8 mouse cellular contexts compared by ENCODE assay signal in the genomic region with DNA sequence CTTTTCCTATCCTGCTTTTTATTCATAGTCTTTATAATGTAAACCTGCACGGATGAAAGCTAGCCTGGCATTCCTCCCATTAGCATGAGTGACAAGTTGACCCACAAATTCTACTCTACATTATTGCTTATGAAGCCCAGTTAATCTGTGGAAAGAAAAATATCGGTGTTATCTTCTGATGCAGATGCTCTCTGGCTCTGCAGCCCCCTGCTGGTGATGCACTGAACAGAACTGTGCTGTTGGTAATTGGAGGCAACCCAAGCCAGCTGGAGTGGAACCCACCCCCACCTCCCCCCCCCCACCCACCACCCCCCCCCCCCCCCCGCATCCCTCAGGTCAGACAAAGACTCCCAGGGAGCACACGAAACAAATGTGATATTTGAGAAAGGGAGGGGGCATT.
A peak's percentile ranks its signal among the peaks of the same experiment; 100 is the strongest.
DNase-seq lines count a peak whose midpoint lies in the region; ATAC-seq lines count a peak whose summit lies in the region.

No protein-coding gene starts in this region.

- ATAC-seq in megakaryocyte progenitor cell, adult 5-6 weeks (replicated peaks; ENCODE audit: poor library complexity), result peak; percentile 95

- peak; percentile 4 for DNase-seq in cerebellum, adult 11 months
- no peak for DNase-seq in cerebellum, adult 8-10 months
- peak; percentile 15 for DNase-seq in adrenal gland, adult 8-10 months
- DNase-seq in fibroblast of lung, adult 2 months (ENCODE audit: low read depth), result peak; percentile 6
- DNase-seq in heart, postnatal 4 days, result peak; percentile 75
- DNase-seq in left cerebral cortex, adult 18-20 months (ENCODE audit: low spot score in 2 of 2), result peak; percentile 67 to 68
- peak; percentile 23 to 71 for DNase-seq in spleen, postnatal 10 days (ENCODE audit: low spot score in 2 of 2)
